Mouse (Mus musculus) spleen, adult 2 months (tissue): ENCODE measurements at regions not wholly inside any gene's neighbourhood (a gene's known extent, or its start where the extent isn't known, plus 50 kb on each side); places are given as distances from the start of the nearest gene placed in this dataset.

Experiments
- CTCF ChIP-seq: fragments of 200-500 bp; IDR thresholded peaks from 2 replicates; pipeline ENCODE4 v1.5.1; 2011; ENCODE audit warnings: mild to moderate bottlenecking, inconsistent platforms; ENCODE audit not compliant: insufficient read depth, insufficient read length, insufficient replicate concordance; ENCODE audit errors: extremely low read depth
- POLR2A ChIP-seq: fragments of 200-500 bp; IDR thresholded peaks from 2 replicates; pipeline ENCODE4 v1.6.1; 2011; ENCODE audit warnings: low read depth, low read length, inconsistent platforms

- TF ChIP-seq CTCF = no peak
- TF ChIP-seq POLR2A = no peak
Observed at GRCm38 (mm10) chr5:39069683-39070082, 193.1 kb upstream of the Clnk start.
